Mouse (Mus musculus) ovary, adult 18-20 months (tissue): Measurements from ENCODE around the gene Kcnj11.

ENCODE experiments used
- DNase-seq: peaks from one replicate; pipeline ENCODE4 v3.0.0; 2022; ENCODE audit warnings: low spot score, mixed read lengths

Gene Kcnj11

DNA sequence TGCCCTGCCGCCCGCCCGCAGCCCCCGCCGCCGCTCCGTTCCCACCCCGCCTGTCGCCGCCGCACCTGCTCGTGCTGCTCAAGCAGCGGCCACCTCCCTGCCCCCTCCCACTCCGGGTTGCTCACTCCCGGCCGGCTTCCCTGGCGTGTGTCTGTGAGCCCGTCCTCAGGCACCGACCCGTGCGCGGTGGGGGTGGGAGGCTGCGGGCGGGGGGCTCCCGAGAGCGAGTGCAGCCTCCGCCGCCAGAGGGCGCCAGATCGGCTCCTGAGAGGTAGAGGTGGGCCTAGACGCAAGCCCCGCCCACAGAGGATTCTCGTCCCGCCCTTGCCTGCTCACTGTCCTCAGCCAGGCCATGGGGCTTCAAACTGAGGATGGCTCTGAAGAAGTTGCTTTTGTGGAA is at the start of gene Kcnj11:
Gene Kcnj11 (minus strand): TSS at position 202 of the 400 bp plus-strand sequence.
- DNase-seq = peak; percentile 30

DNA sequence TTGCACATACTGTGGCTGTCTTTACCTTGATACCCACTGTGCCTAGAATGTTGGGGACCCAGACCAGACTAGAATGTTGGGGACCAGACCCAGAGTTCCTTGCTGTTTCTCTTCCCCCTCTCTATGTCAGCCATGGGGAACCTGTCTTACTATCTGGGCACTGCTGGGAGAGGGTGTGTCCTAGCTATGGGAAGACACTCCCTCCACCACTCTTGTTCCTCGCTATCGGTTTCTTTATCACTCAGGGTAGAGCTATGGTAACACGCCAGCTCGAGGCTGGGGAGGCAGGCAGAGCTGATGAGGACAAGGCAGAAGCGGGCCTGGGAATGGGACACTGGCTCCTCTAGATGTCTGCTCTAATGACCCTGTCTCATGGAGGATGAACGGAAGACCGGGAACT is 46.9 kb upstream of the Kcnj11 start:
- no peak for DNase-seq

DNA sequence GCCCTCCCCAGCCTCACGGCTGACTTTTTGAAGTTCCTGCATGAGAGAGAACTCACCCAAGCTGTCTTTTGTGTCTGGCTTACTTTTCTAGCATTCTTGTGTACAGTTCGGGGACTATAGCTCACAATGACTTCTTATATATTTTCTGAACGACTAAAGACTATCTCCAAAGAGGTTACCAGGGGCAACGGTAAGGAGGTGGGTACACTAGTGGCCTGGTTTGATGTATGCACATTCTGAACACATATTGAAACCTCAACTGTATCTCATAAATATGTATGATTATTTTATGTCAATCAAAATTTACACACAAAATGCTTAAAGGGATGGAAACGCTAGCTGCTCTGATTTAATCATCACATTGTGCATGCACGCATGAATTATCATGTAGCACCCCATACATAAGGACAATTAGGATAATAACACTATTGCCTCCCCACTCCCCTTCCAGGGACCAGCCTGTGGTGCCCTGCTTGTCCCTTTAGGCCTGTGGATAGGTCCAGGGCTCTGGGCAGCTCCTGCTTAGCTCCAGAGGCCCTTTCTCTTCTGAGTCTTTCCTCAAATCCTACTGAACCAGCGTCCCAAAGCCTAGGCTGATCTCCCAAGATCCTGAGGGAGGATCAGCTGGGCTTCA is 46.2 kb upstream of the Kcnj11 start:
- DNase-seq = no peak

DNA sequence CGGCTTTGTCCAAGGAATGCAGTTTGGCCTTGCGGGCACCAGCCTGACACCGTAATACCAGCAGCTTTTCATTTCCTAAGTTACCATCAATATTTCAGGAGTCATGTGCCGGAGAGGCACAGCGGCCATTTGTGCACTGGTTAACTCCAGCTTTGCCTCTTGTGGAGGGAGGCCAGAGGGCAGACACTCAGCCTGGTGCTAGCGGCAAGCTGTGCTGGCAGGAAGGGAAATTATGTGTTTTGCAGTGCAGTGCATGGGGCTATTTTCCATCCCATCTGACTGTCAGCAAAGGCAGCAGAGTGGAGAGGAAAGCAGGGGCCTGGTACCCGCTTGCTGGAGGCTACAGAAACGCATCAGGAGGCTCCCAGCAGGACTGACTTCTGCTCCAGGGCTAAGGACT is 43.5 kb upstream of the Kcnj11 start:
- DNase-seq = no peak

DNA sequence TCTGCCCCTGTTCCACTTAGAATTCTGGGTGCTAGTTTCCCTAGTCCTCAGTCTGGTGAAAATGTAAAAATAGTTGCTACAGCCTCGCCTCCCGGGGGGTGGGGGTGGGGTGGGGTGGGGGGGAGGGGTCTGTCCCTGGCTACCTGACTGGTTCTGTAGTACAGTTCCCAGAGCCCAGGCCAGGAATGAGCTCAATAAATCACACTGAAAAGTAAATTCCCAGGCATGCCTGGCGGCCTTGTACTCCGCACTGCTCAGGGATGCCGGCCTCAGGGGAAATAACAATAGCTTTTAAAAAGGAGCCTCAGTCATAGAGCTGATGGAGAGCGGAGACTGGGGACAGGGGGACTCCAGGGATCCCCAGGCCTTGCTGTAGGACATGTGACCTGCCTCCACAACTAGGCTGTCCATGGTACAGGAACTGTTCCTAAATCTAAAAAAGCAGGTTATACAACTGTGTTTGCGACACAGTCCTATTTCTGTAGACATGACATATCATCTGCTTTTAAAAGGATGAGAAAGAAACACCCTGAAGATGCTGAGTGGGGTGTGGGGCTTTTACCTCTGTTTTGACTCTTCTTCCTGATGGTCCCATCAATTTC is 37.9 kb upstream of the Kcnj11 start:
- DNase-seq = no peak

DNA sequence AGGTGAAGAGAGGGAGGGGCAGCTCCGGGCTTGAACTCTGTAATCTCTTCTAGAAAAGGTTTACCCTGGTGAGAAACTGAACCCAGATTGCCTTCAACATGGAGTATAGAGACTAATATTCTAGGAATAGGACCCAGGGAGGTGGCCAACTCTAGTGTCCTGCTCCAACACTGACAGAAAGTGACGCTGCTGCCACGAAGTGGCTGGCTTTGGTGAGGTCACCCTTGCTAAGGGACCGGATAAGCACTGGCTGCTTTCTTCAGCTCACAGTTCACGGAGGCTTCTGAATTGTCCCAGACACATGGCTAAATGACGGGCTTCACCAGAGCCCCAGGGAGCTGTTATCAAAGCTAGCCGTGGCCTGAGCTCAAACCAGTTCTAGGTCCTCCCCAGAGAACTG is 33.3 kb upstream of the Kcnj11 start:
- no peak for DNase-seq

DNA sequence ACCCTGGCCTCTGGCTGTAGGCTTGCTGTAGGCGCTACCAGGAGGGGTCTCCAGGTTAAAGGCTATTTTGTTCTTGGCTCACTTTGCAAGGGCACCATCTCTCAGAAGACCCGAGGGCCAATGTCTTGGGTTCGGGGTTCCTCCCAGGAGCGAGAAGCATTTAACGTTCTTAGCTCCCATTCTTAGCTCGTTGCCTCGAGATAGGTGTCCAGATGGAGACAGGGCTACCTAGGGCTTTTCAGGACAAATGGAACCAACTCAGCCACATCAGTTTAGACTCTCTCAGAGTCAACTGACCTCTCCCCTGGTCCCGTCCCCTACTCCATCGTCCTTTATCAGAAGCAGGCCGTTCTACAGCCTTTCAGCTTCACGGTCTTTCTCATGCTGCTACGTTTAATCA is 31.7 kb upstream of the Kcnj11 start:
- DNase-seq = no peak

DNA sequence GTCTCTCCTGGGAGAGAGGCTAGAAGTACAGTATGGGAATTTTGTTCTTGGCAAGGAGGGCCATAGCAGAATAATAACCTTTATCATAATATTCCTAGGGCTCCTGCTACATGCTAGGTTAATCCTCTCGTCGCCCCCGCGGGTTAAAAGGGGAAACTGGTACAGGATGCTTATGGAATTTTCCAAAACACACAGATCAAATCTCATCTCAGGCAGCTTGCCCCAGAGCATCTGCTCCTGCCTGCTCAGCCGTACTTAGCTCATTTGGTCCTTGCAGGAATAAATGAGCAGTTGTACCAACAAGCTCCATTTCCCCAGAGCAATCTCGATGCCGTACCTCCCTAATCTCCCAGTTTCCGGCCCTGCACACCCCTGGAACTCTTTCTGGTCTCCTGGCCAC is 31.2 kb upstream of the Kcnj11 start:
- no peak for DNase-seq

DNA sequence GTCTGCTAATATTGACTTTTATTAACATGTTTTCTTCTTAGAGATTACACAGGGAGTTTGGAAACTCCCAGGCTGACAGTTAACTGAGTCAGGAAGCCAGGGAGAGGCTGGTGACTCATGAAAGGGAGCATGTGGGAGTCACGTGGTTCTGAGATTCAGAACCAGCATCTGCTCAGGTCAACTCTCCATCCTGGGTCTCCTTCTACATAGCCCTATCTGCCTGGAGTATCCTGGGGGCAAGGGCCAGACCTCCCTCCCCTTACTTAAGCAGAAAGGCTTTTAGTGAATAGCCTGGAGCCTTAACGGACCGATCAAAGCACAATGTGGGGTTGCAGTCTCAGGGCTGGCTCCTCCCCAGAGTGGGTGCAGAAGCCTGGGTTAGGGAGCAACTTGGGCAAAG is 30.7 kb upstream of the Kcnj11 start:
- DNase-seq = no peak

DNA sequence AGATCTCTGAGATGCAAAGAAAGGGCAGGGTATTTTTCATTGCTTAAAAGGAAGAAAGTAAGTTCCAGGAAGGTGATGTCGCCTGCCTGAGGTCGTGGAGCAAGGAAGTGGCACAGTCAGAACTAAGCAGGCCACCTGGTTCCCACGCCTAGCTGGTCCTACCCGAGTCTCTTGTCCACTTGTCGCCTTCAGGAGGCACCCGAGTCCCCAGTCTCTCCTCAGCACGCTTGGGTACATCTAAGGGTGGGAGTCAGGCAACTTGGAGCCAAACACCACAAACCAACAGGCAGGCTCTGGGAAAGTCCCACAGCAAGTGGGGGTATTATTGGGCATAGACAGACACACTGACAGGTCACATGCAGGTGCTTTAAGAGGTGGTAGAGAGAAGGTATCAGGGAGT is 30.2 kb upstream of the Kcnj11 start:
- no peak for DNase-seq

DNA sequence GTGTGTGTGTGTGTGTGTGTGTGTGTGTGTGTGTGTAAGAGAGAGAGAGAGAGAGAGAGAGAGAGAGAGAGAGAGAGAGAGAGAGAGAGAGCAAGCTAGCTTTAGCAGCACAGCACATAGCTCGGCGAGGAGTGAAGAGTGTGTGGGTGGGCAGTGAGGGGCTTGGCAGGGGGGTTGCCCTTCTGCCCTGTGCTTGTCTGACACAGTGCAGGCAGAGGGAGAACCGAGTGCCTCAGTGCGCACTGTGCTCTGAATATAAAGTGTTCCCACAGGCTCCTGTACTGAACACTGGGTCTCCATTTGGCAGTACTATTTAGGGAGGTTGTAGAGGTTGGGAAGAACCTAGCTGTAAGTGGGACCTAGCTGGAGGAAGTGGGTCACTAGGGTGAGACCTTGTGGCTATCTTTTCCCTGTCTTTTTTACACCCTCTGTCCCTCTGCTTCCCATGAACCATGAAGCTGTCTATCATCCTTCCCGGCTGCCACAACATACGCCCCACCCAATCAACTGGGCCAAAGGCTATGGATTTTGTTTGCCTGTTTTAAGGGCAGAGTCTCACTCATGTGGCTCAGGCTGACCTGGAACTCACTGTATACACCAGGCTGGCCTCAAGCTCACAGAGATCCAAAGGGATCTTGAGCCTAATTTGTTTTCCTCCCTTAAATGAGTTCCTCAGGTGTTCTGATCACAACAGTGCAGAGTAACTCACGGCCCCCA is 29.1 kb upstream of the Kcnj11 start:
- DNase-seq = no peak

DNA sequence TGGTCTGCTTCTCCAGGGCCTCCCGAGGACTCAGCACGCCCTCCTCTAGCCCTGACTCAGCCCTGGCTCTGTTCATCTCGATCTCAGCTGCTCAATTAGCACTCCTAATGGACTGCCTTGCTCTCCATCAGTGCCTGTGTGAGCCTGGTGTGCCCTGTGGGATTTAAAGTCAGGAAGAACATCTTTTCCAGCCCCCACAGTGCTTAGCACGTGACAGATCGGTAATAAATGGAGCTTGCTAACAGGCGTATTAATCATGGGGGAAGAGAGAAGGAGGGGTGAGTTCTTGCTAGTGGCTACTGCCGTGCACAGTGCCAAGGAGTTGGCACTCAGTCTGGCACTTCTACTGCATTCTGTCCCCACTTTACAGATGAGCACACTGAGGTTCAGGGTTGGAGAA is 27.6 kb upstream of the Kcnj11 start:
- no peak for DNase-seq

DNA sequence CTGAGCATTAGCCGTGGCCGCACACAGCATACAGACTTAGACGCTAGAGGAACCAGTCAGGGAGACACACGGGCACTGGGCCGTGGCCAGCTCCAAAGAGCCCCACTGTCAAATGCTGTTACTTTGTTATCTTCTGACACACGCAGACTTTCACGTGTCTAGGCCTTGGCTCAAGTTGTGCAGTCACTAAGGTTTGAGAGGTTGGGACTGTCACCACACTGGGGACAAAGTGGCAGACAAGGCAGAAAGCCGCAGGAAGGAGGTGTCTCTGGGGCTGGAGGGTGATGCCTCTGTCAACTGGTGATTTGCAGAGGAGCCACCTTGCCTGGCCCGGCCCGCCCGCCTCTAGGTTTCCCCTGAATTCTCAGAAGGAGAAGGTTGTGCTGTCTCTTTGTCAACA is 24.8 kb upstream of the Kcnj11 start:
- DNase-seq = no peak

DNA sequence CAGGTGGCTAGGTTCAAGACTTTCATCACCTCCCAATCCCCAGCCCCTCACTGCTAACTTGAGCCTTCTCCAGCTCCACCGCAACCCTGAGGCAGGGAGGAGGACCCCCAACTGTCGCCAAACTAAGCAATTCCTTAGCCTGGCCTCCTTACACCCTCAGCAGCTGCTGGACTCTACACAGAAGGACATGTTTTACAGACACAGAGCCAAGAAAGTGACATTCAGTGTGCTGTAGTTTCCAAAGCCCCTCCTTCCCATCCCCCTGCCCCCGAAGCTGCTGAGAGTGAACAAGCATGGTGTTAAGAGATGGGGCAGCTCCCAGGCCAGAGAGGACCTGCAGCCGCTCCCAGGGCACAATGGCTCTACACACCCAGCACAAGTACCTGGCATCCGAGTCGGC is 23.9 kb upstream of the Kcnj11 start:
- DNase-seq = no peak

DNA sequence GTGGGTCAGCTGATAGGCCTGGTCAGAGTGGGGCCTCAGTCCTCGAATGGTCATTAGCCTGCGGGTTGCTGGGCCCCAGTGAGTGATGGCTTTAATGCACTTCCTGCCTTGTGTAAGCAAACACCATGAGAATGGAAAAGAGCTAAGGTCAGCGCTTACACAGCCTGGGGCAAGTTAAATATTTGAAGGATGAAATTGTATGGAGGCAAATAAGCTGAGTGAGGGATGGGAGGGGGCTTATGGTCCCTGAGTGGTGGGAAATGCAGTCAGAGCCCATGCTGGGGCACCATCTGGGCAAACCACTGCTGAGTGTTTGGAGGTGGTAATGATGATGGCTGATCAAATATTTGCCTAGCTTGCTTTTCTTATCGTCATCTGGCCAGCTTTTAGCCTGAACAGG is 22.4 kb upstream of the Kcnj11 start:
- no peak for DNase-seq

DNA sequence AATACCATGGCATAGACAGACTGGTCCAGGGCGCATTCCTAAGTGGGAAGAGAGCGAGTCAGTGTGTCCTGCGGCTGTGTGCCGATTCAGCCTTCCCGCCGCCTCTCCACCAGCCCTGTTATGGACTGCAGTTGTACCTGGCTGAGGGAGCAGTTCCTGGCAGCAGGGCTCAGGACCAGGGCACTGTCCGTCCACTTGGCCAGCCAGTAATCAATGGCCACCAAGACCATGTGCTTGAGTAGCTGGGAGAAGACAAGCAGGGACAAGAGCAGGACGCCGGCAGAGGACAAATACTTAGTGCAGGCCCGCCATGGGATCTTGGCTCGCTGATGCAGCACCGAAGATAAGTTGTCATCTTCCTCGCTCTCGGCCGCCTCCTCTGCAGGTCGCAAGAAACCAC is 16.5 kb upstream of the Kcnj11 start:
- DNase-seq = no peak

DNA sequence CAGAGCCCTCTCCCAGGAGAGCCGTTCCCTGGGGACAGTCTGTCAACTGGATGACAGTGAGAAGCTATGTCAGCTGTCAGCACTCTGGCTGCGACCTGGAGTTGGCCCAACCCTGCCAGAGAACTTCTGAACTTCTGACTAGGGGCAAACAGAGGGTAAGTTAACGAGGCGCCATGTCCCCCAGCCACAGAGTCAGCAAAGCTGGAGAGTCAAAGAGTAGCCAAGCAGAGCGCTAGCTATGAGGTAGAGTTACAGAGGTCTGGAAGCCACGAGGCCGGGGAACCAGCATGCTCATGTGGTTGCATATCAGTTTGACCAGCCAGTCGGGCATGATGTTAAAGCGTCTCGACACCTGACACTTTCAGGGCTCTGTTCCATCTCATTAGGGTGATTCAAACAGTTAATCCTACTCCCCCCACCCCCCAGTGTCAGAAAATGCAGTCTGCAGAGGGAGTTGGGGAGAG is 15.6 kb upstream of the Kcnj11 start:
- no peak for DNase-seq

DNA sequence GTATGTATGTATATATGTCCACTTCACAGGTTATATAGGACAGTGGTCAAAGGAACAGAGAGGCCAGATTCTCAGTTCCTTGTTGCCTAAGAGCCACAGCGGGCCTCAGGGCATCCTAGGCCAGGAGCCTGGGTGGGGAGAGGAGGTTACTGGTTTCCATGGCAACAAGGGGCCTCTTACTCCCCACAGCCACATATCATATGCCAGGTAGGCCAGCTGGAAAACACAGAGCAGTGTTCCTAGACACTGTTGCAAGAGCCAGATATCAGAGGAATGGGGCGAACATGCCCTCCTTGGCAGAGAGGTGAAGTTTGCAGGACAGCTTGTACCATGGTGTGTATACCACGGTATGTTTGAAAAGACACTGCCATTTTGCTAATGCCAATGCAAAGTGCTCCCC is 12.9 kb upstream of the Kcnj11 start:
- DNase-seq = no peak

DNA sequence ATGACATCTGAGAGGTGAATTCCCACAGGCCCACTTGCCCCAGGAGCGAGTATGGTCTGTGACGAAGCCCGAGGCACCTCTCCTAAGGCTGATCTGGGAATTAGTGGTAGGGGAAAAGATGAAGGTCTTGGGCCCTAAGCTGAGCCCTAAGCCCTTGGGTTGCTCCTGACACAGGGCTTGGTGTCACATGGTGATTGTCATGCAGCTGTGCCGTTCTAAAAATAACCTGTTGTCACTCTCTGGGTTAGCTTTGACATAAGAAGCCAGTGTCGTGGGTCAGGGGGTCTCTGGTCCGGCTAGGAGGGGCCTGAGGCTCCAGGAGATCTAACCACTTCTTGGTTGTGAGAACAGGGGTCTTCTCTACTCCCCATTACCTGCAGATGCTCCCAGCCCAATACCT is 11.4 kb upstream of the Kcnj11 start:
- DNase-seq = no peak

DNA sequence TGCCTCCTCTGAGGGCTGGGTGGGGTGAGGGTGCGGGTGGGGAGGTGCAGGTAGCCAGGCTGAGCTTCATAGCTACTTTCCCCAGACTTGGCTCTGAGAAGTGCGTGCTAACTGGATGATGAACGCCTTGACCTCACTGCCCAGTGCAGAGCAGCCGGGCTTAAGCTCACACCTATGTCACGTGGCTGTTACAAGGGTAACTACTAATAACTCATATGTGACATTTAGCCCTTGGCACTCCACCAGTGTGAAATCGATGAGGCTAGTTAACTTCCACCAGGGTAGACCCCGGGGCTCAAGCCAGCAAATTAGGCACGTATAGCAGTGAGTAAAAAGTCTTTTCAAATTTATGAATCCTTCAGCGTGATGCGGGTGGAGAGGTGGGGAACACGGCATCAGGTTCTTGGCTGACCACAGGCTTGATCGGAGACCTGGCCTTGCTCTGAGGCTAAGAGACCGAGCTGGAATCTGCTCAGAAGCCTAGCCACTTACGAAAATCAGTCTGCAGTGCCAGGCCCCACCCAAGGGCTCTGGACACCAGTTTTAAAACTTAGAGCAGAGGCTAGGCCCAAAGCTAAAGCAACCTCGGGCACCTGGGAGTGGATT is 10.8 kb upstream of the Kcnj11 start:
- no peak for DNase-seq

DNA sequence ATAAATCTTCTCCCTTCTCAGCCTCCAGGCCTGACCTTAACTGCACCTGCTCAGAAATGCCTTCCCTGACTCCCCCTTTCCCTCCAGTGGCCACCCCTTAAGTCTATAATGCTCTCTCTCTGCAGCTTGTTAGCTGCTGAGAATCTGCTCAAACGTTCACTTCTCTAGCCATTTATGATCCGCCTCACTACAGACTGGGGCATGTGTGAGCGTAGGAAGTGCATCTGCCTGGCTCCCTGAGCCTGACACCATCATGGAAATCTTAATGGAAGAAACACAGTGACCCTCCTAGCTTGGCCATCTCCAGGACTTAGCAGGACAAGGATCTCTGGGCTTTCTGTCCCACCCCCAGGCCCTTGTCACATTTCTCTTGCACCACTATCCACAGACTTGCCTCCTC is 9.5 kb upstream of the Kcnj11 start:
- DNase-seq = no peak

DNA sequence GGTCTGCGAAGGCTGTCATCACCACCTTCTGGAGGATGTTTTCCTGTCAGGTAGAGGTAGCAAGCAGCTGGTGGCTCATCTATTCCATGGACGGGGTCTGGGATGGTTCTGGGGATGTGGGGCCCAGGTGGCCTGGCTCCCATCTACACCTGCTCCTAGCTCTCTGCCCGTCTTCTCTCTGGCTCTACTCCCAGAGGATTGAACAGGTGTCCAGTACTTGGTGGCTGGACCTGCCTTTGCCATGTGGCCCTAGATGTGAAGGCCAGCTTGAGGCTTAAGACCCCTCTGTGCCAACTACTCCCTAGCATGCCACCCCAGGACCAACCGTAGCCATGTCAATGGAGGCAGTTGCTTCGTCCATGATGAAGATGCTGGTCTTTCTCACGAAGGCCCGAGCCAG is 4.9 kb upstream of the Kcnj11 start:
- no peak for DNase-seq

DNA sequence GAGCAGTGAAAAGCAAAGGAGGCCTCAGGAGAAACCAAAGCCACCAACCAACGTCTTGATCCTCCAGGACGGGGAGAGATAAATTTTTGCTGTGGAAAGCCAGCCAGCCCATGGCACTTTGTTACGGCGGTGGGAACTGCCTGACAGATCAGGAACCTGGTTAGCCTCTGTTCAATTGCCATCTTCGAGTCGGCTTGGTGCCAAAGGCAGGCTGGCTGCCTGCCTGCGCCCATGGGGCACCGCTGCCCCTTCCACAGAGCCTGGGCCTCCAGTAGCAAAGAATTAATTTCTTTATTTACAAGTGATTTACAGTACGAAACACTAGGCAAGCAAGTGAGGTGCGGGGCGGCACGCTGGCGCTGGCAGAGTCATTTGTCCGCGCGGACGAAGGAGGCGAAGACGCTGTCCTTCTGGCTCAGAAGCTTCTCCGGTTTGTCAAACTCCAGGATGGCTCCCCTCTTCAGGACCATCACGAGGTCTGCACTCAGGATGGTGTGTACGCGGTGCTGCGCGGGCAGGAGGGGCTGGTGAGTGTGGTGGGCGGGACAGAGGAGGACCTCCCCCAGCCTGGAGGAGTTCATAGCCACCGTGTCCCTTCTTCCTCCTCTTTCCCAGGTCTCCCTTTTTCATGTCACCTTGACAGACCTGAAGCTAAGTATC is 3.8 kb upstream of the Kcnj11 start:
- no peak for DNase-seq
